Mouse (Mus musculus): ENCODE measurements at regions not wholly inside any gene's neighbourhood (a gene's known extent, or its start where the extent isn't known, plus 50 kb on each side); places are given as distances from the start of the nearest gene placed in this dataset.

- TF ChIP-seq POLR2A (IDR thresholded peaks at IDR 0.05; ENCODE audit: low read depth, low read length), result no peak
- TF ChIP-seq CTCF (IDR thresholded peaks at IDR 0.05; ENCODE audit: extremely low read depth, insufficient read depth, insufficient read length, insufficient replicate concordance), result no peak
These were observed 164.8 kb upstream of the Atp1b1 start for GRCm38 (mm10) chr1:164622946-164623345.
